Mouse (Mus musculus) cerebellum, postnatal 4 days (tissue): ENCODE results near the gene Ost4.

Experiments used
- DNase-seq, 2 experiments: peaks; one replicate each; pipeline ENCODE4 v3.0.0; 2022; ENCODE audit warnings: low spot score in 2 of 2, mixed read lengths in 1 of 2

Ost4 gene

GRCm38 (mm10) chr5:30923119-30923518 is 15.5 kb upstream of the Ost4 start:
- DNase-seq, result no peak

DNA sequence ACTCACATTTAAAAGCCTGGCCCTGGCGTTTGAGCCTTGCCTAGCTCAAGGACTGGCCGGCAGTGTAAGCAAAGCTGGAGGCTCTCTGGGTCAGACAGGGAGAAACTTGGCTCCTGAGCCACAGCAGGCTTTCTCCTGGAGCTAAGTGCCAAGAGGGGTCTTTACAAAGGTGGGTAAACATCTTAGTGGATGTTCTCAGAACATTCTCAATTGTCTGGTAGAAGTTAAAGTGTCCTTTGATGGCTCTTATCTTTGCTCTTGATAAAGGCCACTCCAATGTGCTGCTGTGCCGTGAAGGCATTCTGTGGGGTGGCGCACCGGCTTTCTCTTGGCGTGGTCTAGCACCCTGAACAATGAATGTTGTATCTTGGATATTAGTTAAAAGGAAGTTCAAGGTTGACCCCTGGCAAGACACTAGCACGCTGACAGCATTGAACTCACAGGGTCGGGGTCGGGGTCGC is 15.0 kb upstream of the Ost4 start:
- no peak for DNase-seq

DNA sequence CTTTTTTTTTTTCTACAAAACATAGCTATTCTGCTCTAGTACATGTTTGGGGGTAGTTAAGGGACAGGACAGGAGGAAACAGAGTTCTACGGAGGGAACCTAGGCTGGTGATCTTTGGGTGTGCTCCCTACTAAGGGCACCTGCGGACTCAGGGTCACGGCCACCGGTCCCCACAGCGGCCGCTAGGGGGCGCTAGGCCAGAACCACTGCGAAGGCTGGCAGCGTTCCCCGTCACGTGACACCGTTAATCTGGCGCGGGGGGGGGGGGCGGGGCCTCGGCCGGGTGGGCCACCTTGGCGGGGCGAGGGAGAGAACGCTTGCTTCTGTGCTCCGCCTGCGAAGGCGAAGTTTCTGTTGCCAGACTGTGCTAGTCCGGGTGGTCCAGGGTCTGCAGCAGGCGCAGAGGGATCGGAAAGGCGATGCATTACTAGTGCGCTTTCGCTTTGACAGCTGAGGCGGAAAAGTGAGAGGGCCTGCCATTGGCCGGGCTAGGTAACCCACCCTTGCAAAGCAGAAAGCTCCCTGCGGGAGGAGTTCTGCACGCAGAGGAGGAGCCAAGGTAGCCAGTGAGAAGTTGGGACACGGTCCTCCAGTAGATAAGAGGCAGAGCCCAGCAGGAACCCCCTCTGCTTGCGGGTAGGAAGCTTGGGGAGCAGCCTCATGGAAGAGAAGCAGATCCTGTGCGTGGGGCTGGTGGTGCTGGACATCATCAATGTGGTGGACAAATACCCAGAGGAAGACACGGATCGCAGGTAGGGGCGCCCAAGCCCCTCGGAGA is 13.9 kb upstream of the Ost4 start, which contains the start of gene Khk:
Gene Khk (plus strand): TSS at position 176 of the 778 bp plus-strand sequence.
- DNase-seq, result peak; percentile 90 to 97

DNA sequence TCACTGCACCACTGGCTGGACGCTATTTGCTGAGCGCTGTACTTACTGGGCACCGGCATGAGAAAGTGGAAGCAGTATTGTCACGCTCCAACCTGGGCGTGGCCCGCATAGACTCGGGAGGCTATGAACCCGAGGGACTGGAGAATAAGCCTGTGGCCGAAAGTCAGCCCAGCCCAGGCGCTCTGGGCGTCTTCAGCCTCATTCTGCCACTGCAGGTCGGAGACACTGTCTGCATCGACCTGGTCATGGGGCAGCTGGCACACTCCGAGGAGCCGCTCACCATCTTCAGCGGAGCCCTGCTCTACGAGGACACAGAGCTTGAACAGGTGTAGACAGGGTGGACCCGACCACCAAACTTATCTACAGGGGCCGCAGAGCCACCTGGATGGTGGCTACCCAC is 13.0 kb upstream of the Ost4 start:
- DNase-seq, result no peak

DNA sequence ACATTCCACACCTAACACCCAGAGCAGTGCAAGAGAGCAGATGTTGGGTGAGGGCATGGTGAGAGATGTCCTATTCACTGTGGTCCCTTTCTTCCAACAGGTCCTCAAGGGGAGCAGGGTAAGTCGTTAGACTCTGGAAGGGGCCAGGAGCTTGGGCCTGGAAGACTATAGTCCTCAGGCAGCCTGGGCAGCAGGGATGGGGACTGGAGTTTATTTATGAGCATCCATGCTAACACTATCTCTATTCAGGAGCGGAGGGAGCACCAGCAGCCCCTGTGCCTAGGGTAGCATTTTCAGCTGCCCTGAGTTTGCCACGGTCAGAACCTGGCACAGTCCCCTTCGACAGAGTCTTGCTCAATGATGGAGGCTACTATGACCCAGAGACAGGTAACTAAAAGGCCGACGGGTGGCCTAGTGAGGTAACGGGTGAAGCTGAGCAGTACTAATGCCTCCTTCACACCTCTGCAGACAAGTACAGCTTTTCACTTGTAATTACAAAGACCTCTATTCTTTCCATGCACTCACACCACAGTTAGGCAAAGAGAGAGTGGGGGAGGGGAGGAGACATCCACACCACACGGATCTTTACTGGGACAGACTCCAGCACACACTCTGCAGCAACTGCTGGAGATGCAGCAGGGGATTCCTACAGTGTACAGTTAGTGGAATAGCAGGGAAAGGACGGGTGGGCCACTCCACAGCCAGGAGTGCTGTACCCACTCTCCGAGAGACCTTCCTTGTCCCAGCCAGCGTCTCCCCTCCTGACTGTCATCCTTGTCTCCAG is 12.4 kb upstream of the Ost4 start:
- DNase-seq, result no peak

DNA sequence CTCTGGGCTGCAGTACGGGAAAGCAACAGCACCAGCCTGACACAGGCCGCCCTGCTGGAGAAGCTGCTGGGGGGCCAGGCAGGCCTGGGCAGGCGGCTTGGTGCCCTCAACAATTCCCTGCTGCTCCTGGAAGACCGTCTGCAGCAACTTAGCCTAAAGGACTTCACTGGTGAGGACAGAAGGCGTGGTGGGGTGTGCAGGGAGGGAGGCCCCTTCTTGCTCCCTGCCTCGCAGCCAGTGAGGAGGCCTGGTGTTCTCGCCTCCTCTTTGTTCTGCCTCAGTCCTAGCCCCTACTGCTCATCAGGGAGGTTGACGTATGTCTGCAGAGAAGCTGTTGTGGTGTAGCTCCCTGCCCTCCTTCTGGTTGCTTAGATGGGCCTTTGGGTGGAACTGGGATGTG is 11.1 kb upstream of the Ost4 start:
- no peak for DNase-seq

GRCm38 (mm10) chr5:30917891-30918670 is 10.5 kb upstream of the Ost4 start:
- DNase-seq, result no peak

DNA sequence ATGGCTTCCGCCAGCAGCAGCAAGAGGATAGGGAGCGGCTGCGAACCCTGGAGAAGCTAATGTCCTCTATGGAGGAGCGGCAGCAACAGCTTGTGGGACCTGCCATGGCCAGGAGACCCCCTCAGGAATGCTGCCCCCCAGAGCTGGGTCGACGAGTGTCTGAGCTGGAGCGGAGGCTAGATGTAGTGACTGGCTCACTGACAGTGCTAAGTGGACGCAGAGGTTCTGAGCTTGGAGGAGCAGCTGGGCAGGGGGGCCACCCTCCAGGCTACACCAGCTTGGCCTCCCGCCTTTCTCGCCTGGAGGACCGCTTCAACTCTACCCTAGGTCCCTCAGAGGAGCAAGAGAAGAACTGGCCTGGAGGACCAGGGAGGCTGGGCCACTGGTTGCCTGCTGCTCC is 9.8 kb upstream of the Ost4 start:
- DNase-seq, result no peak

DNA sequence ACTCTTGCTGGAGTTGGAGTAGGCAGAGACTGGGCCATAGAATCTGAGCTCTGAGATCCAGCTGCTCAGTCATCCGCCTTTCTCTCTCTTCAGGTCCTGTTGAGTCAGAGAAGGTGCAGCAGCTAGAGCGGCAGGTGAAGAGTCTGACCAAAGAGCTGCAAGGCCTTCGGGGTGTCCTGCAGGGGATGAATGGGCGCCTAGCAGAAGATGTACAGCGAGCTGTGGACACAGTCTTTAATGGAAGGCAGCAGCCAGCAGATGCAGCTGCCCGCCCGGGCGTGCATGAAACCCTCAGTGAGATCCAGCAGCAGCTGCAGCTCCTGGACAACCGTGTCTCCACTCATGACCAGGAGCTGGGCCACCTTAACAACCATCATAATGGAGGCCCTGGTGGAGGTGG is 9.3 kb upstream of the Ost4 start:
- DNase-seq, result no peak

DNA sequence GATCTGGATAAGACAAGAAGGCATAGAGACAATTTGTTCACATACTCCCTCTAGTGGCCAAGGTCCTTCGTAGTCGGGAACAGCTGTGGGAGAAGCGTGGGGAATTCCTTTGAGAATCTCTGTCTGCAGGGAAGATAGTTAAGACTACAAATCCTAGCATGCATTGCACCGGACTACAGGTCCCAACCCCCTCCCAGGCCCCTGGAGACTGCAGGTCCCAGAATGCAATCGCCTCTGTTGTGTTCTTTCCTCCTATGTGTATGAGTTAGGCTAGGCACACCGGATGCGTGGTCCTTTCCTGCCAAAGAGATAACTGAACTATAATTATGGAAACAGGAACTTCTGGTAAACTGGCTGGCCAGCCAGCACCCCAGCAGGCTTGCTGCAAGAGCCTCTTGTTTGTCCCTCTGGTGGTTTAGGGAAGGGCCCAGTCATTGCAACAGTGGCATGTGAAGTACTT is 8.4 kb upstream of the Ost4 start:
- peak; percentile 43 to 73 for DNase-seq

GRCm38 (mm10) chr5:30915456-30915855 is 7.9 kb upstream of the Ost4 start:
- no peak for DNase-seq

- DNase-seq, result no peak
Observed at GRCm38 (mm10) chr5:30914849-30915248, 7.3 kb upstream of the Ost4 start.

GRCm38 (mm10) chr5:30914101-30914635 is 6.6 kb upstream of the Ost4 start:
- DNase-seq, result no peak

- no peak for DNase-seq
Observed at GRCm38 (mm10) chr5:30913060-30913841, 5.7 kb upstream of the Ost4 start, which contains the start of gene Emilin1. Gene Emilin1, plus strand, starts transcription at chr5:30913402.

DNA sequence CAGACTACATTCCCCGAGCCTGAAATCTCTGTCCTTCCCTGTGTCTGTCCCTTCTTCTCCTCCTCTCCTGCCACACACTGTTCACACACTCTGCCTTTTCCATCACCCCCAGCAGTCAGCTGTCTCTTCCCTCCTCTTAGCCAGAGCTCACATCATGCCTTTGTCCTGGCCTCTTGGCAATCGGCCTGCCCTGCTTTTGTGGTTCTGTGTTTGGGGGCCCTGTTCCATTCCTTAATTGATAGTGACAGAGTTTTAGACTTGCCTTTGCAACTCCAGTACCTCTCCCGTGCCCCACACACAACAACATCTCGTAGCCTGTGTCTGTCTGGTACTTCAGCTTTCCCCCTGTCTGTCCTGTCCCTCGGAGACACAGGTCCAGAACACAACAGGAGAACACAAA is 4.6 kb upstream of the Ost4 start:
- no peak for DNase-seq

GRCm38 (mm10) chr5:30910481-30910880 is 2.9 kb upstream of the Ost4 start:
- DNase-seq, result no peak

GRCm38 (mm10) chr5:30909863-30910262 is 2.3 kb upstream of the Ost4 start:
- DNase-seq, result no peak

GRCm38 (mm10) chr5:30909300-30909659 is 1.7 kb upstream of the Ost4 start:
- no peak for DNase-seq

DNA sequence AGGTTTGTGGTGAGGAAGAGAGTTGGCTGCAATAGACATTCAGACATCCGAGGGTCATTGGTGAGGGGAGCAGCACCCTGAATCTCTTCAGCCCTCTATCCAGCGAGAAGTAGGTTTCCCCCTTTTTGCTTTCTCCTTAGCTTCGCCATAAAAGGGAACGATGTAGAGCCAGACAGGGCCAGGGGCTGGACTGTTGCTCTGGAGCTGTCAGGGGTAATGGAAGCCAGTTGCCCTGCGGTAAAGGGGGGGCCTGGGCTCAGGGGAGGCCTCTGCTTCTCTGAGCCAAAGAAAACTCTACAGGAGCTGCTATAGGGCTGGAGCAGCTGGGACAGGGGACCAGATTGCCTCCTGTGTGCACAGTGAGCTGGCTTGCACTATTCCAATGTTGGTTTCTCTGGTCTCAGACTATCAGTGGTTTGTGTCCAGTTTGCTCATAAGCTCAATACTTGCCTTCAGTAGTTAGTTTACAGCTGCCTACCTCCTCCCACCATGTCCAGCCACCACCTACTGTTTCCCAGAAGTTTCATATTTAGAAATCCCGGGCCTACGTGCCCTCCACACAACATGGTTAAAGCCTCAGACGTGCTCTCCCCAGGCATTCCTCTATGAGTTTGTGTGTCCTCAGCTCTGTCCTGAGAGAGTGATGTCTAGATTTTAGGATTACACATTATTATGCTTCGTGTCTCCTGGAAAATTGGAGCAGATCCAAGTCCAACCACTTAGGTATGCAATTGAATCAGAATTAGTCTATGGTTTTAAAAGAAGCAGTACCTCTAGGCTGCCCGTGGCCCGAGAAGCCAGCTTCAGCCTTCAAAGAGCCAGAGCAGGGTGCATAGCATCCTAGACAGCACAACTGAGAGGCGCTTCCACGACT is 1.1 kb upstream of the Ost4 start:
- DNase-seq, result no peak

DNA sequence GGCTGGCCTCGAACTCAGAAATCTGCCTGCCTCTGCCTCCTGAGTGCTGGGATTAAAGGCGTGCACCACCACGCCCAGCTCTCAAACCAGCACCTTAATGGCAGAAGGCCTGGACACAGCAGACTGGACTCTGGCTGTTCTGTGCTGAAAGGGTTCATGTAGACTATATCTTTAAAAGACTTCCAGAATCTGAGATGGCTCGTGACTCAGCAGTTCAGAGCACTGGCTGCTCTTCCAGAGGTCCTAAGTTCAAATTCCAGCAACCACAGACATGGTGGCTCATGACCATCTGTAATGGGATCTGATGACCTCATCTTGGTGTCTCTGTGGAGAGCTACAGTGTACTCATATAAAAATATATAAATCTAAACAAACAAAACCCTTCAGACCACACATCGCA is 5.7 kb downstream of the Ost4 start:
- no peak for DNase-seq
